Mouse (Mus musculus): ENCODE results near the gene Pank2. TPM values are rescaled to one million over a fixed set of nuclear protein-coding genes. Genes with fewer than 3 reads are reported as not detected.

Gene Pank2
- total and polyA plus RNA-seq, 3 experiments = 34.9 to 275 (median 71.8) TPM

- H3K27ac ChIP-seq (ENCODE audit: control insufficient read depth, low read depth, low read length) = no peak overlapping the region
- no peaks in the 10 kb centered on the region for H3K9me3 ChIP-seq (replicated peaks; ENCODE audit: insufficient read depth, low read length)
- H3K79me2 ChIP-seq (ENCODE audit: control insufficient read depth, insufficient read depth, low read length, poor library complexity) = no peaks in the 10 kb centered on the region
- peaks cover 0 to 18% of the 10 kb centered on the region in 2 experiments; a peak in 2 of 4 replicates for H3K36me3 ChIP-seq (ENCODE audit: control insufficient read depth in 1 of 2, insufficient read depth in 2 of 2, low read length in 2 of 2)
- peak; percentile 60 for DNase-seq (ENCODE audit: low read depth, low spot score)
- no peak overlapping the region for H3K9ac ChIP-seq (ENCODE audit: control insufficient read depth, low read depth, low read length, poor library complexity, severe bottlenecking)
- no peak overlapping the region for H3K4me3 ChIP-seq (ENCODE audit: control insufficient read depth in 1 of 2, insufficient read depth in 1 of 2, low read depth in 2 of 2, low read length in 2 of 2)
- peaks cover 16 to 32% of the 10 kb centered on the region in 2 experiments for H3K4me1 ChIP-seq (ENCODE audit: control insufficient read depth in 1 of 2, insufficient read depth in 2 of 2, low read length in 2 of 2)
- no peaks in the 10 kb centered on the region for H3K27me3 ChIP-seq (ENCODE audit: control insufficient read depth in 1 of 2, insufficient read depth in 2 of 2, low read length in 2 of 2)
- TF ChIP-seq CTCF (IDR thresholded peaks at IDR 0.05 in 2 of 3, conservative IDR thresholded peaks at IDR 0.05 in 1 of 3; ENCODE audit: control insufficient read depth in 1 of 3, insufficient read depth in 1 of 3, low read depth in 2 of 3, low read length in 3 of 3, poor library complexity in 1 of 3, severe bottlenecking in 1 of 3) (no peak), ZNF384 (IDR thresholded peaks at IDR 0.05; ENCODE audit: low read depth, low read length) (no peak), KAT2A (conservative IDR thresholded peaks at IDR 0.05; ENCODE audit: low read depth, low read length) (no peak), MAFK (IDR thresholded peaks at IDR 0.05; ENCODE audit: borderline replicate concordance, low read depth, low read length) (no peak), ELF1 (IDR thresholded peaks at IDR 0.05; ENCODE audit: low read depth, low read length) (0 out of 2 replicates have a peak, but pooled peaks have one; percentile 3), ZKSCAN1 (IDR thresholded peaks at IDR 0.05; ENCODE audit: low read depth, low read length) (no peak), NRF1 (IDR thresholded peaks at IDR 0.05; ENCODE audit: insufficient read depth, low read depth, low read length, poor library complexity, severe bottlenecking) (no peak)
These were observed 6.6 kb upstream of the Pank2 start for GRCm38 (mm10) chr2:131255738-131256137.

GRCm38 (mm10) chr2:131258693-131259092, 3.6 kb upstream of the Pank2 start:
- no peak overlapping the region for H3K9ac ChIP-seq (ENCODE audit: control insufficient read depth, low read depth, low read length, poor library complexity, severe bottlenecking)
- no peaks in the 10 kb centered on the region for H3K27me3 ChIP-seq (ENCODE audit: control insufficient read depth in 1 of 2, insufficient read depth in 2 of 2, low read length in 2 of 2)
- TF ChIP-seq E2F4 (IDR thresholded peaks at IDR 0.05; ENCODE audit: borderline replicate concordance, low read depth, low read length) = no peak
- no peak for TF ChIP-seq BHLHE40 (IDR thresholded peaks at IDR 0.05; ENCODE audit: borderline replicate concordance, low read depth, low read length)
- peak; percentile 67 for TF ChIP-seq ZNF384 (IDR thresholded peaks at IDR 0.05; ENCODE audit: low read depth, low read length)
- no peak for TF ChIP-seq TAL1 (IDR thresholded peaks at IDR 0.05; ENCODE audit: low read length)
- no peak for DNase-seq (ENCODE audit: low read depth, low spot score)
- H3K27ac ChIP-seq (ENCODE audit: control insufficient read depth, low read depth, low read length) = no peak overlapping the region
- no peaks in the 10 kb centered on the region for H3K9me3 ChIP-seq (replicated peaks; ENCODE audit: insufficient read depth, low read length)
- peaks cover 9% of the 10 kb centered on the region for H3K79me2 ChIP-seq (ENCODE audit: control insufficient read depth, insufficient read depth, low read length, poor library complexity)
- H3K36me3 ChIP-seq (ENCODE audit: control insufficient read depth in 1 of 2, insufficient read depth in 2 of 2, low read length in 2 of 2) = peaks cover 0 to 26% of the 10 kb centered on the region in 2 experiments; a peak in 2 of 4 replicates
- H3K4me1 ChIP-seq (ENCODE audit: control insufficient read depth in 1 of 2, insufficient read depth in 2 of 2, low read length in 2 of 2) = peaks cover 19 to 39% of the 10 kb centered on the region in 2 experiments
- no peak overlapping the region for H3K4me3 ChIP-seq (ENCODE audit: control insufficient read depth in 1 of 2, insufficient read depth in 1 of 2, low read depth in 2 of 2, low read length in 2 of 2)

- H3K4me1 ChIP-seq (ENCODE audit: control insufficient read depth in 1 of 2, insufficient read depth in 2 of 2, low read length in 2 of 2) = peaks cover 12 to 40% of the 10 kb centered on the region in 2 experiments
- peak overlapping the region; percentile 90 for H3K9ac ChIP-seq (ENCODE audit: control insufficient read depth, low read depth, low read length, poor library complexity, severe bottlenecking)
- no peaks in the 10 kb centered on the region for H3K9me3 ChIP-seq (replicated peaks; ENCODE audit: insufficient read depth, low read length)
- peak overlapping the region; percentile 2 to 23; a peak in 1 of 4 replicates for H3K4me3 ChIP-seq (ENCODE audit: control insufficient read depth in 1 of 2, insufficient read depth in 1 of 2, low read depth in 2 of 2, low read length in 2 of 2)
- peaks cover 0 to 35% of the 10 kb centered on the region in 2 experiments; a peak in 2 of 4 replicates for H3K36me3 ChIP-seq (ENCODE audit: control insufficient read depth in 1 of 2, insufficient read depth in 2 of 2, low read length in 2 of 2)
- peak; percentile 69 for DNase-seq (ENCODE audit: low read depth, low spot score)
- peaks cover 26% of the 10 kb centered on the region for H3K79me2 ChIP-seq (ENCODE audit: control insufficient read depth, insufficient read depth, low read length, poor library complexity)
- no peaks in the 10 kb centered on the region for H3K27me3 ChIP-seq (ENCODE audit: control insufficient read depth in 1 of 2, insufficient read depth in 2 of 2, low read length in 2 of 2)
- H3K27ac ChIP-seq (ENCODE audit: control insufficient read depth, low read depth, low read length) = peak overlapping the region; percentile 63
- TF ChIP-seq MAZ (IDR thresholded peaks at IDR 0.05; ENCODE audit: low read depth, low read length) (no peak; the same call in 1 of the 2 replicates), RCOR1 (IDR thresholded peaks at IDR 0.05; ENCODE audit: low read depth, low read length) (peak; percentile 69), CHD2 (IDR thresholded peaks at IDR 0.05; ENCODE audit: low read length) (no peak), GATA1 (IDR thresholded peaks at IDR 0.05; ENCODE audit: low read depth, low read length) (peak; percentile 83), E2F4 (IDR thresholded peaks at IDR 0.05; ENCODE audit: borderline replicate concordance, low read depth, low read length) (no peak), MEF2A (IDR thresholded peaks at IDR 0.05; ENCODE audit: extremely low read depth, insufficient replicate concordance, low read depth, low read length, poor library complexity, severe bottlenecking) (no peak), USF1 (IDR thresholded peaks at IDR 0.05; ENCODE audit: low read depth, low read length) (no peak), ZKSCAN1 (IDR thresholded peaks at IDR 0.05; ENCODE audit: low read depth, low read length) (0 out of 2 replicates have a peak, but pooled peaks have one; percentile 24), KAT2A (conservative IDR thresholded peaks at IDR 0.05; ENCODE audit: low read depth, low read length) (no peak), POLR2AphosphoS5 (IDR thresholded peaks at IDR 0.05; ENCODE audit: borderline replicate concordance, low read depth, low read length) (no peak), JUND (IDR thresholded peaks at IDR 0.05; ENCODE audit: low read depth, low read length) (no peak), UBTF (IDR thresholded peaks at IDR 0.05; ENCODE audit: borderline replicate concordance, insufficient read depth, low read depth, low read length) (no peak), SMC3 (IDR thresholded peaks at IDR 0.05; ENCODE audit: low read depth, low read length) (no peak), POLR2A (IDR thresholded peaks at IDR 0.05; ENCODE audit: control insufficient read depth in 1 of 2, insufficient read depth in 1 of 2, low read depth in 1 of 2, low read length in 2 of 2, poor library complexity in 1 of 2) (0 out of 4 replicates have a peak, but pooled peaks of 1 of the 2 experiments have one; percentile 20), GABPA (IDR thresholded peaks at IDR 0.05; ENCODE audit: low read depth, low read length) (no peak), BHLHE40 (IDR thresholded peaks at IDR 0.05; ENCODE audit: borderline replicate concordance, low read depth, low read length) (no peak)
These were observed 1.6 kb upstream of the Pank2 start for GRCm38 (mm10) chr2:131260544-131261307.
